In genomic region chr2:62646671-62647289, GRCm38 (mm10) we compare ENCODE assay signal across 8 mouse cellular contexts. TPM values are rescaled to one million over a fixed set of nuclear protein-coding genes. Genes with fewer than 3 reads are reported as not detected.
DNase-seq lines count a peak whose midpoint lies in the region; ATAC-seq and TF ChIP-seq lines count a peak whose summit lies in the region.

No protein-coding gene starts in this region.

- H3K4me3 ChIP-seq in kidney, adult 2 months (ENCODE audit: insufficient read depth, low read depth, low read length) = peak overlapping the region; percentile 67
- peak overlapping the region; percentile 58 for H3K4me3 ChIP-seq in forebrain, embryonic 10.5 days
- H3K4me3 ChIP-seq in intestine, embryonic 14.5 days (ENCODE audit: low read depth, low read length) = peak overlapping the region; percentile 54
- H3K4me3 ChIP-seq in midbrain, embryonic 14.5 days (replicated peaks; ENCODE audit: low read depth, low read length) = peak overlapping the region; percentile 39

- H3K27ac ChIP-seq in kidney, adult 2 months (ENCODE audit: insufficient read depth, low read depth, low read length) = no peak overlapping the region
- peak overlapping the region; percentile 78; the same call in 1 of the 2 replicates for H3K27ac ChIP-seq in forebrain, embryonic 10.5 days
- peak overlapping the region; percentile 64 for H3K27ac ChIP-seq in intestine, embryonic 14.5 days (ENCODE audit: low read depth)
- H3K27ac ChIP-seq in midbrain, embryonic 14.5 days (replicated peaks; ENCODE audit: low read depth, low read length) = no peak overlapping the region

- ATAC-seq in intestine, embryonic 14.5 days (replicated peaks; ENCODE audit: low FRiP score, low TSS enrichment, low read depth) = no peak
- no peak; the same call in 1 of the 2 replicates for ATAC-seq in midbrain, embryonic 14.5 days (ENCODE audit: low FRiP score, low TSS enrichment)

- H3K27me3 ChIP-seq in kidney, adult 2 months (replicated peaks; ENCODE audit: control insufficient read depth, insufficient read depth, low read length) = no peaks in the 10 kb centered on the region
- H3K27me3 ChIP-seq in forebrain, embryonic 10.5 days (ENCODE audit: poor library complexity, severe bottlenecking) = peaks cover 20% of the 10 kb centered on the region
- no peaks in the 10 kb centered on the region for H3K27me3 ChIP-seq in intestine, embryonic 14.5 days (replicated peaks; ENCODE audit: control insufficient read depth, insufficient read depth, low read length)
- H3K27me3 ChIP-seq in midbrain, embryonic 14.5 days (ENCODE audit: control insufficient read depth, insufficient read depth, low read length) = no peaks in the 10 kb centered on the region

- H3K9me3 ChIP-seq in forebrain, embryonic 10.5 days = no peaks in the 10 kb centered on the region
- no peaks in the 10 kb centered on the region for H3K9me3 ChIP-seq in intestine, embryonic 14.5 days (ENCODE audit: control insufficient read depth, low read length)
- H3K9me3 ChIP-seq in midbrain, embryonic 14.5 days (ENCODE audit: control insufficient read depth, low read length) = no peaks in the 10 kb centered on the region

- TF ChIP-seq POLR2A in kidney, adult 2 months (IDR thresholded peaks at IDR 0.05; ENCODE audit: low read depth, low read length) = no peak

- 27% methylated on average over 6 of the region's 6 CpGs for WGBS in kidney, adult 2 months
- 18% methylated on average over 6 of the region's 6 CpGs for WGBS in forebrain, embryonic 10.5 days
- WGBS in intestine, embryonic 14.5 days = 29% methylated on average over 6 of the region's 6 CpGs
- WGBS in midbrain, embryonic 14.5 days = 12% methylated on average over 6 of the region's 6 CpGs

- no peaks in the 10 kb centered on the region for H3K36me3 ChIP-seq in kidney, adult 2 months (ENCODE audit: control insufficient read depth, insufficient read depth, low read length)
- H3K36me3 ChIP-seq in forebrain, embryonic 10.5 days (replicated peaks) = no peaks in the 10 kb centered on the region
- H3K36me3 ChIP-seq in intestine, embryonic 14.5 days (ENCODE audit: control insufficient read depth, insufficient read depth, low read length) = no peaks in the 10 kb centered on the region
- H3K36me3 ChIP-seq in midbrain, embryonic 14.5 days (ENCODE audit: control insufficient read depth, insufficient read depth, low read length) = no peaks in the 10 kb centered on the region

- peak overlapping the region; percentile 59 for H3K4me2 ChIP-seq in intestine, embryonic 14.5 days (ENCODE audit: low read length)
- peak overlapping the region; percentile 79 for H3K4me2 ChIP-seq in midbrain, embryonic 14.5 days (ENCODE audit: low read length)

- DNase-seq in kidney, adult 2 months = no peak
- DNase-seq in kidney, adult 11 months = no peak
- DNase-seq in forebrain, embryonic 10.5 days (ENCODE audit: extremely low spot score, low spot score) = no peak
- no peak for DNase-seq in intestine, embryonic 14.5 days (ENCODE audit: low spot score)
- no peak for DNase-seq in midbrain, embryonic 14.5 days
- no peak for DNase-seq in c-Kit-positive CD71-positive TER-119-positive erythroid progenitor cells, embryonic 14.5 days (ENCODE audit: low spot score)
- no peak for DNase-seq in frontal cortex, postnatal 36 days (ENCODE audit: low spot score in 2 of 2)
- no peak for DNase-seq in frontal cortex, postnatal 14 days (ENCODE audit: low spot score in 2 of 2)

- H3K9ac ChIP-seq in intestine, embryonic 14.5 days (ENCODE audit: low read length) = no peak overlapping the region; the same call in 1 of the 2 replicates
- H3K9ac ChIP-seq in midbrain, embryonic 14.5 days (replicated peaks; ENCODE audit: low read length) = no peak overlapping the region

- H3K4me1 ChIP-seq in kidney, adult 2 months (ENCODE audit: control insufficient read depth, insufficient read depth, low read length) = no peaks in the 10 kb centered on the region
- H3K4me1 ChIP-seq in forebrain, embryonic 10.5 days = peaks cover 18% of the 10 kb centered on the region
- H3K4me1 ChIP-seq in intestine, embryonic 14.5 days (replicated peaks; ENCODE audit: control insufficient read depth, insufficient read depth, low read length) = peaks cover 3% of the 10 kb centered on the region; the same call in 1 of the 2 replicates
- H3K4me1 ChIP-seq in midbrain, embryonic 14.5 days (ENCODE audit: control insufficient read depth, insufficient read depth, low read length) = peaks cover 10% of the 10 kb centered on the region; the same call in 1 of the 2 replicates

- TF ChIP-seq CTCF in kidney, adult 2 months (conservative IDR thresholded peaks at IDR 0.05; ENCODE audit: insufficient read depth, insufficient read length, low read depth, low read length) = no peak

RNA-seq across cellular contexts. Expression of gene Ifih1, which starts 0.7 kb away (rescaled TPM):
- 4.4 and 5.0 TPM in 2 replicates for polyA plus RNA-seq in kidney, adult 2 months (2012; rRNA removed)
- polyA plus RNA-seq in forebrain, embryonic 10.5 days (2016; fragmentation: Nextera tagmentation; extraction: Ambion mirVana) = 0.95 and 1.0 TPM in 2 replicates
- polyA plus RNA-seq in intestine, embryonic 14.5 days (2014; fragmentation: Nextera tagmentation; extraction: Ambion mirVana) = 5.5 and 6.9 TPM in 2 replicates
- polyA plus RNA-seq in midbrain, embryonic 14.5 days (2014; fragmentation: Nextera tagmentation; extraction: Ambion mirVana) = 0.61 and 2.1 TPM in 2 replicates

RNA-seq across cellular contexts. Expression of gene Gca, which starts 17.3 kb away (rescaled TPM):
- polyA plus RNA-seq in kidney, adult 2 months (2012; rRNA removed) = 14.9 and 20.1 TPM in 2 replicates
- 2.7 and 2.9 TPM in 2 replicates for polyA plus RNA-seq in forebrain, embryonic 10.5 days (2016; fragmentation: Nextera tagmentation; extraction: Ambion mirVana)
- 8.8 and 12.2 TPM in 2 replicates for polyA plus RNA-seq in intestine, embryonic 14.5 days (2014; fragmentation: Nextera tagmentation; extraction: Ambion mirVana)
- 4.0 and 4.3 TPM in 2 replicates for polyA plus RNA-seq in midbrain, embryonic 14.5 days (2014; fragmentation: Nextera tagmentation; extraction: Ambion mirVana)

Comparison
In these comparisons a context has a peak if more than half of its experiments do, and no peak if none do; other contexts are left out.
1. H3K27ac ChIP-seq: peak in forebrain, embryonic 10.5 days (single experiment) and intestine, embryonic 14.5 days (single experiment); none in kidney, adult 2 months (single experiment) and midbrain, embryonic 14.5 days (single experiment).
2. Peak in every context shown above with its lines, with median percentiles within 50 percentile points of each other: H3K4me3 ChIP-seq.